Mouse (Mus musculus) testis, postnatal 14 days (tissue): Measurements from ENCODE around the gene BC107364.
"Not testable (repeated sequence)": the region's sequence is repeated elsewhere in the genome, so short reads cannot be mapped to it uniquely, and the experiment has no call there.

Experiments
- DNase-seq: peaks from one replicate; pipeline ENCODE4 v3.0.0; 2021; ENCODE audit warnings: low spot score

Gene BC107364

DNA sequence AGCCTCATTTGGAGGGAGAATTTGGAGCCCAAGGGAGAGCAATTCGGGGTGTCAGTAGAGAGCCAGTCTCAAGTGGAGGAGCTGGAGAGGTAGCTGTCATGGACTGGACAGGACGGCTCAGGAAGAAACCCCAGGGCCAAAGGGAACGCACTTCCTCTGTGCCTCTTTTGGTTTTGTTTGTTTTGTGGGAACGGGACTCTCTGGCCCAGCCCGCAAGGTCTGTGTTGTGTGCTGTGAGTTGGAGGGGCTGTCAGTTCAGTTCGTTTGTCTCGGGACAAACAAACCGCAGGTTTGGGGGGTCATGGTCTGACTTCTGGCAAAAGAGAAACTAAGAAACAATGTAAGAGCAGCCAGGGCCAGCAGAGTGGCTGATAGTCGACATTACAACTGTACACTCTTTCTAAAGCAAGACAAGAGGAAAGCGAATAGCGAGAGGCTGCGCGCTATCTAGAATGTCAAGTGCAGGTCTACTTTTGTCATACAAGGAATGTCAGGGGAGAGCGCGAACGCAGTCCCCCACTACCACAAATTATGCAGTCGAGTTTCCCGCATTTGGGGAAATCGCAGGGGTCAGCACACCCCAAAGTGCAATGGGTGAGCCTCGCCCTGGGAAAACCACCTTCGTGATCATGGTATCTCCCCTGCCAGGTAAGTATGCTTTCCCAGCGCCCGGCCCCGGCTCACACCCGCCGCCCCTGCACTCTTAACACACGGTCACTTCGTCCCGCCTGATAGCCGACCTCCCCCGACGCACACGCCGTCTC lies 34.1 kb upstream of the BC107364 start:
- DNase-seq: not testable (repeated sequence)

- DNase-seq: no peak
These were observed 33.3 kb upstream of the BC107364 start for GRCm38 (mm10) chr3:96485361-96485760.

DNA sequence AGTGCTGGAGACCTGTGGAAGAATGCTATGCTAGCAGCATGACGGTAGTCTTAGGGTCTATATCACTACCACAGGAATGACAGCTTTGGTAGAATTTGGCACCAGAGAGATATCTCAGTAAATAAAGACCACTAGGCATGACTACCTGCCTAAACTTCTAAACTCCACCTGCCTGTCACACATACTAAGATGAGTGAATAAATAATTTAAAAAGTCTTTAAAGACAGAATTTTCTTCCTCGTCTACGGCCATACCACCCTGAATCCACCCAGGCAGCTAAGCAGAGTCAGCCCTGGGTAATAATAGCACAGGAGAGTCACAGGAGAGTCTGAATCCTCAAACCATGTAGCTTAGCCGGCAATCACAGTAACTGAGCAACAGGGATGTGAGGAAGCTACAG lies 32.8 kb upstream of the BC107364 start:
- DNase-seq: no peak

DNA sequence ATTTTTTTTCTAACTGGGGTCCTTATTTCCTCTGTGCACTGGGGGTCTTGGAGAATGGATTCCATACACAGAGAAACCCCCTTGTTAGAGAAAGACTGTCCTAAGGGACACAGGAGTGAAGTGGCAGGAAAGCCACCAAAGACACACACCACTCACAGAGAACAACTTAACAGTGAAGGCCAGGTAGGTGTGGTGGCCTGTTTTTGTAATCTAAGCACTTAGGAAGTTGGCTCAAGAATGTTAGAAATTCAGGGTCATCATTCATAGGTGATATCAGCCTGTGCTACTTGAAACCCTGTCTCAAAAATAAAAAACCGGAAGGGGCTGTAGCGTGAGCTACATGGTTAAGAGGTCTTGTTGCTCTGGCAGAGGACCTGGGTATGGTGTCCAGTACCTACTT lies 31.8 kb upstream of the BC107364 start:
- DNase-seq: no peak

DNA sequence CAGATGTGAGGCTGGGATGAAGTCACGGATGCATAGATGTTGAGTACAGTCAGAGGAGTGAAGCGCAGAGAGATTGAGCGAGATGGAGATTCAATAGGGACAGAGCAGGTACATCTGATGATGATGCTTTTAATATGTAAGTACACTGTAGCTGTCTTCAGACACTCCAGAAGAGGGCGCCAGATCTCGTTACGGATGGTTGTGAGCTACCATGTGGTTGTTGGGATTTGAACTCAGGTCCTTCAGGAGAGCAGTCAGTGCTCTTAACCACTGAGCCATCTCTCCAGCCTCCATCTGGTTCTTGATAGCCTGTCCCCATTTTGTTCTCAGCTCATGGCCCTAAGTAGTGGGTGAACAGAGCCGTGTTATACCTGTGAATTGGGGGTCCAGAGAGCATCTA lies 30.9 kb upstream of the BC107364 start:
- not testable (repeated sequence) for DNase-seq

- DNase-seq: no peak
These were observed 30.3 kb upstream of the BC107364 start for GRCm38 (mm10) chr3:96482451-96482850.

DNA sequence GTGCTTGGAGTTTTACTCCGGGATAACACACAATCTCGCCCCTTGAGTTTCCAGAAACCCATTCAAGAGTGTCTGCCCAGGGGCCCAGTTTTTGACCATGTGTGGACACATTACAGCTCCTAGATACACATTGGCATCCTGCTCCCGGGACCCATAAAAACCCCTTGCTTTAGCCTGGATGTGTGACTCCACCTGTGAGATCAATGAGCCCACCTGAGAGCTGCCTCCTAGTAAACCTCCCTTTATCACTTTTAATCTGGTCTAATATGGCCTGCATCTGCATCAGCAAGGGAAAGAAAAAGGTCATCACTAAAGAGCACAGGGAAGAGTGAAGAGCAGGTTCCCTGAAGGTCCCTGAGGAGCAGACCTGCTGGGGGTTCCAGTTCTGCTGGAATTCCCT lies 29.8 kb upstream of the BC107364 start:
- DNase-seq: no peak

DNA sequence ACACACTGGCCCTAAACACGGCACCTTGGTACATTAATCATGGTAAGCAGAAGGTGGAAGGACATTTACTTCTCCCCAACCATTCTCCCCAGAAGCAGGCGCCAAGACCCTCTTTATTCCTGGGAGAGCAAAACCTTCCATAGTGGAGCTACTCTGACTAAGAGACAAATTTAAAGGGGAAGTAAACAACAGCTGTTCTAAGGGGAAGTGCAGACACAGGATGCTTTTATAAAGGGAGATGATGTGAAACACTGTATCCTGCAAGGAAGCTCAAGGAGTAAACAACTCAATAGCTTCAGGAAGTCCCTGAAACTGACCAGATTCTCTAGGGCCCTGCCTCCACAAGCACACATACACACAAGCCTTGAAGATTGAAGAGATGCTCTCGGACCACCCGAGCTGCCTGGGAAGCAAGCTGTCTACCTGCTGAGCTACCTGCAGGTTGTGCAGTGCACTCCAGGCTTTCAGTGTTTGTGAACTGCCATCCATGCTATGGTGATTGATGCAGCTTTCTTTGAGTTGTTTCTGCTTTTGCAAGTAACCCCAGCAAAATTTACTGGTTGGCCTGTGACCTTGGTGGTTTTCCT lies 28.7 kb upstream of the BC107364 start:
- DNase-seq: no peak

GRCm38 (mm10) chr3:96479249-96479648 lies 27.1 kb upstream of the BC107364 start:
- no peak for DNase-seq

GRCm38 (mm10) chr3:96477558-96477957 lies 25.5 kb upstream of the BC107364 start:
- no peak for DNase-seq

DNA sequence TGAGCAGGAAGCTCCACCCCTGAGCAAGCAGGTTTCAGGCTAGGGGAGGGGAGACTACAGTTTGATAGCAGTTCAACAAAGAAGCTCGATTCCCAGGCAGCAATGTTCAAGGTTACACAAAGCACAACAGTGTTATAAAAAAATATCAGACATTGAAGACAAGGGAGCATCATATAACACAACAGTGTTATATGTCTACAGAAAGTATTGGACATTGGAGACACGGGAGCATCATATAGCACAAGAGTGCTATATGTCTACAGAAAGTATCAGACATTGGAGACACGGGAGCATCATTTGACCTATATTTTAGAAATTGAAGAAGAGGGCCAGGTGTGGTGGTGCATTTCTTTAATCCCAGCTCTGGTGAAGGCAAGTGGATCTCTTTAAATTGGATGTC lies 25.0 kb upstream of the BC107364 start:
- DNase-seq: no peak

- no peak for DNase-seq
These were observed 23.0 kb upstream of the BC107364 start for GRCm38 (mm10) chr3:96474909-96475655.

DNA sequence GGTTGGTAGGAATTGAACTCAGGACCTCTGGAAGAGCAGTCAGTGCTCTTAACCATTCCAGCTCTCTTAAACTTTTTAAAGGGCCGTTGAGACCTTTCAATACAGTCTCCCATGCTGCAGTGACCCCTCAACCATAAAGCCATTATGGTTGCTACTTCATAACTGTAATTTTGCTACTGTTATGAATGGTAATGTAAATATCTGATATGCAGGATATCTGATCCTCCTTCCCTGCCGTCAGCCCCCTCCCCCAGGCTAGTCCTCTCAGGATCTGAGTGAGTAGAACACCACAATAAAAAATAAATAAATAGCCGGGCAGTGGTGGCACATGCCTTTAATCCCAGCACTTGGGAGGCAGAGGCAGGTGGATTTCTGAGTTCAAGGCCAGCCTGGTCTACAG lies 21.4 kb upstream of the BC107364 start:
- DNase-seq: not testable (repeated sequence)

DNA sequence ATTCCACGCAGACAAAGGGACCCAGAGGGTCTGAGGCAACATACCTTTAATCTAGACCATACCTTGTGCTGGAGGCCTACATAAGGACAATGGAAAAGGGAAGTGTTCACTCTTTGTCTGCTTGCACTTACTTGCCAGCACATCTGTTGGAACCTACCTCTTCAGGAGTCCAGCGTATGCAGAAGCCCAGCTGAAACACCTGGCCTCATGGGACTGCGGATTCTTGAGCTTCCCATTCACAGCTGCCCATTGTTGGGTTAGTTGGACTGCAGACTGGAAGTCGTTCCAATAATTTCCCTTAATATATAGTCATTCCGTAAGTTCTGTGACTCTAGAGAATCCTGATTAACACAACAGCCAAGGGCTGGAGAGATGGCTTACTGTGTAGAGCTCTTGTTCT lies 20.0 kb upstream of the BC107364 start:
- no peak for DNase-seq

GRCm38 (mm10) chr3:96469626-96470025 lies 17.5 kb upstream of the BC107364 start:
- no peak for DNase-seq

DNA sequence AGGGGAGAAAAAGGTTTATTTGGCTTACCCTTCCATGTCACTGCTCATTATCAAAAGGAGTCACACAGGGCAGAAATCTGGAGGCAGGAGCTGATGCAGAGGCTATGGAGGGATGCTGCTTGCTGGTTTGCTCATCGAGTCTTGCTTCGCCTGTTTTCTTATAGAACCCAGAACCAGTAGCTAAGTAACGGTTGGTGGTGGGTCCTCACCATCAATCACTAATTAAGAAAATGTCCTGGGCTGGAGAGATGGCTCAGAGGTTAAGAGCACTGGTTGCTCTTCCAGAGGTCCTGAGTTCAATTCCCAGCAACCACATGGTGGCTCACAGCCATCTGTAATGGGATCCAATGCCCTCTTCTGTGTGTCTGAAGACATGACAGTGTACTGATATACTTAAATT lies 16.2 kb upstream of the BC107364 start:
- not testable (repeated sequence) for DNase-seq

DNA sequence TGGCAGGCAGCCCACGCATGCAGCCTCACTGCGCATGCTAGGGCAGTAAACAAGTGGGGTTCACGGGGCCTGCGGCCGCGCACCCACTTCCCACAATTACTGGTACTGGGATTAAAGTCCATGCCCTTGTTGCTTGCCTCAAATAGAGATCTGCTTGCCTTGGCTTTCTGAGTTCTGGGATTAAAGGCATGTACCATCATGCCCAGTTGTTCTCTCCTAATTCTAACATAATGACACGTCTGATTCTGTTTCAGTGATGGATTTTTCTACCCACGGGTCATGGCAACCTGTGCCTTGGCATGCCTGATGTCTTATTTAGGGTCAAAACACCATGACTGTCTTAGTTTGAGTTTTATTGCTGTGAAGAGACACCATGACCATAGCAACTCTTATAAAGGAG lies 15.5 kb upstream of the BC107364 start:
- no peak for DNase-seq

DNA sequence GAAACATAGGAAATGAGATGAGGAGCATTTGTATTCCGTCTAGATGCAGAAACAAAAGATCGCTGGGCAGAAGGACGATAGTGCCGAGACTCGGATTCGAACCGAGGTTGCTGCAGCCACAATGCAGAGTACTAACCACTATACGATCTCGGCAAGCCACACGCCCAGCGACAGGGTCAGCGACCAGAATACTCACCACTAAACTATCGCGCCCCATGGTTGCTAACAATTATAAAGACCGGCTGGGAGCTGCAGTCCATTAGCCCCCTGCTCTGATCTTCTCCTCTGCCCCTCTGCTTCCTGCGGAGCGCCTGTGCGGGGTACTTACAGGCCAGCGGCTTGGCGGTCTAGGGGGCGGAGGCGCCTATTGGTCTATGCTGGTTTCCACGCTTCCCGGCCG lies 11.8 kb upstream of the BC107364 start:
- DNase-seq: peak; percentile 37

DNA sequence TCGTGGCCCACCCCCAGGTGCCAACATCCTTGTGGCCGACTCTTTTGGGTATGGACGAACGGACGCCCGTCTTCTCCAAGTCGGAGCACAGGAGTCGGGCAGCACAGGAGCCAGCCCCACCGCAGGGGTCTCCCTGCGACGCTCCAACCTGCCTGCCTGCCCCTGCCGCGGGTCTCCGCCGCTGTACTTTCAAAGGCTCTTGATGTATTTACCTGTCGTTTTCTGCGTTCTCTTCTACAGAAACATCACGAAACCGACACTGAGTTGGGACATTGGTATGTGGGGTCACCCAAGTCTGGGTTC lies 8.4 kb upstream of the BC107364 start:
- DNase-seq: not testable (repeated sequence)

- DNase-seq: not testable (repeated sequence)
These were observed 7.9 kb upstream of the BC107364 start for GRCm38 (mm10) chr3:96459757-96460567.

GRCm38 (mm10) chr3:96458886-96459439 lies 6.9 kb upstream of the BC107364 start:
- DNase-seq: not testable (repeated sequence)

DNA sequence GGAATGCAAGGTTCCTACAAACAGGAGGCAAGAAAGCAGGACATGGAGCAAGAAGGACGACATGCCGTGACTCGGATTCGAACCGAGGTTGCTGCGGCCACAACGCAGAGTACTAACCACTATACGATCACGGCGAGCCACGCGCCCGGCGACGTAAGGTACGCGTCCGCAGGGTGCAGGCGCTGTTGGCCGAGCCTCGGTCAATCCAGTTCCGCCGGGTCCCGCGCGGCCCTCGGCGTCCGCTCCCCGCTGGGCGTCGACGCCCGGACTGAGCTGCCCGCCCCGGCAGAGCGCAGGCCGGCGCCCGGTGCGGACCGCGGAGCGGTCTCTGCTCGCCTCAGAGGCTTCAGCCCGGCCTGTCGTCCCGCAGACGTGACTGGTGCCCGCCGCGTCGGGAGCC lies 5.9 kb upstream of the BC107364 start:
- not testable (repeated sequence) for DNase-seq
